ENCODE assay signal across 1 mouse cellular context in the genomic region with DNA sequence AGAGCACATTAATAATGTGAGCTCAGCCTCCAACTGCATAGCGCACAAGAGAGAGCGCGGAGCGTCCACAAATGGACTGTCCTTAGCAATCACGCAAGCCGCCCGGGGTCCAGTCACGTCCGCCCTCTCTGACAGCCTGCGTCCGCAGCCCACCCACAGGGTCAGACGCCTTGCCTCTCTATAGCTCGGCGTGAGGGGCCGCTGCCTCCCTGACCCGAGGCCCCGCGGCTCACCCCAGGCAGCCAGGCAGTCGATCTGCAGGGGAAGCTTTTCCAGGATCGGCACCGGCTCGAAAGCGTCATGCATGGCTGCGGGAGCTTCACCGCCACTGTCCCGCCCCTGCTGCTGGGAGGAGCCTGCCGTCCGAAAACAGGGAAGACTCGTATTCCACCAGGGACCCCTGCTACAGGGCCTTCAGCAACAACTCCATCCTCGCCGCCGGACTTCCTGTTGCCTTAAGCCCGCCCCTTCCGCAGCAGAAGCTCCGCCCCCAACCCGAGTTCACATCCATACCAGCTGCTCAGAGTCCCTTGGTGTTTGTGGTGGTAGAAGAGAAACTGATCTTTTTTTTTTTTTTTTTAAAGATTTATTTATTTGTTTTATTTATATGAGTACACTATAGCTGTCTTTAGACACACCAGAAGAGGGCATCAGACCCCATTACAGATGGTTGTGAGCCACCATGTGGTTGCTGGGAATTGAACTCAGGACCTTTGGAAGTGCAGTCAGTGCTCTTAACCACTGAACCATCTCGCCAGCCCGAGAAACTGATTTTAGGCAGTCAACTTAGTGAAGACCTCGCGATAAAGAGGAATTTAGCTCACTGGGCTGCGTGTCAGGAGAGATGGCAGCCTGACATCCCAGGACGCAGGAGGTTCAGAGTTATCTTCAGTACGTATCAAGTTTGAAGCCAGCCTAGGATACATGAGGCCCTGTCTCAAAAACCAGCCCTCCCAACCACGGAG.
TF ChIP-seq lines count a peak whose summit lies in the region.

Gene Vps39, minus strand, starts transcription at position 456 of the 965 bp plus-strand sequence.

TF ChIP-seq in CH12.LX, 34 proteins besides CTCF, POLR2A, EP300 and RAD21 (continued from another document):
- TF ChIP-seq MYC (IDR thresholded peaks at IDR 0.05; ENCODE audit: low read depth, low read length) (0 out of 2 replicates have a peak, but pooled peaks have one; percentile 33), RCOR1 (conservative IDR thresholded peaks at IDR 0.05; ENCODE audit: low read depth, low read length) (no peak), ZMIZ1 (IDR thresholded peaks at IDR 0.05; ENCODE audit: low read depth, low read length) (peak; percentile 38; the same call in 1 of the 2 replicates), ZKSCAN1 (IDR thresholded peaks at IDR 0.05; ENCODE audit: borderline replicate concordance, low read depth, low read length) (no peak), ZNF384 (IDR thresholded peaks at IDR 0.05; ENCODE audit: low read depth, low read length) (peak; percentile 71)
